Mouse (Mus musculus) embryo, embryonic 10.5 days (tissue): ENCODE measurements around the gene Ttc6.
A peak's percentile ranks its signal among the peaks of the same experiment; 100 is the strongest.

ENCODE experiments used
- DNase-seq: peaks from one replicate; pipeline ENCODE4 v3.0.0-alpha.2; 2015; ENCODE audit warnings: low spot score

The Ttc6 gene

DNA sequence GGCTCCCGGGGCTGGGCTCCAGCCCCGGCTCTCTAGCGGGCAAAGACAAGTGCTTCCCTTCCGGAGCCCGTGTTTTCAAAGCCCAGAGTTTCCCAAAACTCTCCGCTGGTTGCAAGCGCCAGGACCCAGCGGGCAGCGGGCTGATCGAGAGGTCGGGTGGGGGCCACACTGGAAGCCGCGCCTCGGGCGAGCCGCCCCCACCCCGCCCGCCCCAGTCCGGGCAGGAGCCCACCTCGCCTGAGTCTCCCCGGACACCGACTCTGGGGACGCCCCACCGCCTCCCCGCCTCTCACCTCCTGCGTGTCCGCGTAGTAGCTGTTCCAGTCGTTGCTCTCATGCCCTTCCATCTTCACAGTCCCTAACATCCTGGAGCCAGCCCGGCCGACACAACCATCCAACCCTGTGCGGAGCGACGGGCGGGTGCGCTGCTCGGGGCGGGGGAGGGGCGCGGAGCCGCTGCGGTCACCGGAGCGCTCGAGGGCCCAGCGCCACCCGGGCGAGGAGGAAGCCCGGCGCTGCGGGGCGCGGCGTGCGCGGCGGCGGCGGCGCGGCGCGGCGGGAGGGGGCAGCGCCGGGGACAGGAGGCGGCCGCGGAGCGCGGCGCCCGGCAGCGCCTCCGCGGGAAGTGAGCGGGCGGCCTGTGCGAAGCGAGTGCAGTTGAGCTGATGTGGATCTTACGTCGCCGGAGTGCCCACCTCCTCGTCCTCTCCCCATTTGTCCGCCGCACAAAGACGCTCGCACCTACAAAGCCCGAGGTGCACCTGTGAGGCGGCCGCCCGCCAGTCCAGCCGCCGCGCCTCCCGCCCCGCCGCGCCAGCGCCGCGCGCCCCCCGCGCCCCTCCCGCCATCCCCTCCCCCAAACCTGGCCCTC is 18.3 kb upstream of the Ttc6 start:
- peak; percentile 61 for DNase-seq

DNA sequence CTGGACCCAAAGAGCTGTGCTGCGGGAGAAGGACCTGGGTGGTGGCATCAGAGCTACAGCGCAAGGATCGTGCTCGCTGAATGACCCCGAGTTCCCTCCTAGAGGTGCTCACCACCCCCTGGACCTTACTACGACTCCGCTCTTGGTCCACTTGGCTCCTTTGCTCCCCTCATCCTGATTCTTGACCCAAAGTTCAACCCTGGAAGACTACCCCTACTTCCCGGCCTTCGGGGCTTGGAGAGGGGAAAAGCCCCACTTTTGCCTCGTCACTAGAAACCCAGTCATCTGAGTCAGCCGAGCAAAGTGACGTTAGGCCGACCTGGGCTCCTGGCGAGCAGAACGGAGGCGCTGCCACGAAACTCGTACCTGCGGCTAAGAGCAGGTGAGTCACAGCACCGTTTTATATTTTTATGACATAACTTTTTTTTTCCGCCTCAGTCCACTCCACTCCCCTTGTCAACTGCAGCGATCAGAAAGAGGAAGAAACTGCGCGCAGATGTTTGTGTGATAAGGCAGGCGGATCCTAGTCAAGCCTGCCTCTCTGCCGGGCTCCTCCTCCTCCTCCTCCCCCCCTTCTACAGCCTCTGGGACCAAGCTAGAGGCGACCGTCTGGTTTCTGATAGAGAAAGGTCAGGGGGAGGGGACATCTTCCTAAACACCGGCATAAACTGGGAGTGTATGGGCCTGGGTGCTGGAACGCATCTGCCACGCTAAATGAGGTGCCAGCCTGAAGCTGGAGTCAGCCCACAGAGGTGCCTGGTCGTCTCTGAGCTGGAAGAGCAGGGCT is 17.3 kb upstream of the Ttc6 start, which contains the start of gene Foxa1:
Gene Foxa1, minus strand, starts transcription at position 502 of the 787 bp plus-strand sequence.
- peak; percentile 55 for DNase-seq

DNA sequence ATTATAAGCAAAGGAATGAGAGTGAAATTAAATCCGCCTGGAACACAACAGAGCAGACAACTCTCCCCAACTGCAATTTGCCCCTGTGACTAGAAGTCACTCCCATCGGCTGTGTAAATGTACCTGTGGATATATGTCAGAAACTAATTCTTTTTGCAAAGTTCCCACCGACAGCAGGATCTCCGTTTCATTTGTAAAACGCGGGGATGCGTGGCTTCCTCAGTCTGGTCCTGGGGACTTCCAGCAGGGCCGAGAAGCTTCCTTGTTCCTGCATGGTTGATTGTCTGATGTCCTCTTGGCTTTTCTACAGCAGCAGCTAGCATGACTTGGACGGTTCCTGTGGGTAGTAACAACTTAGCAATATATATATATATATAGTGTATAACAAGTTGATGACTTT is 16.0 kb upstream of the Ttc6 start:
- no peak for DNase-seq

DNA sequence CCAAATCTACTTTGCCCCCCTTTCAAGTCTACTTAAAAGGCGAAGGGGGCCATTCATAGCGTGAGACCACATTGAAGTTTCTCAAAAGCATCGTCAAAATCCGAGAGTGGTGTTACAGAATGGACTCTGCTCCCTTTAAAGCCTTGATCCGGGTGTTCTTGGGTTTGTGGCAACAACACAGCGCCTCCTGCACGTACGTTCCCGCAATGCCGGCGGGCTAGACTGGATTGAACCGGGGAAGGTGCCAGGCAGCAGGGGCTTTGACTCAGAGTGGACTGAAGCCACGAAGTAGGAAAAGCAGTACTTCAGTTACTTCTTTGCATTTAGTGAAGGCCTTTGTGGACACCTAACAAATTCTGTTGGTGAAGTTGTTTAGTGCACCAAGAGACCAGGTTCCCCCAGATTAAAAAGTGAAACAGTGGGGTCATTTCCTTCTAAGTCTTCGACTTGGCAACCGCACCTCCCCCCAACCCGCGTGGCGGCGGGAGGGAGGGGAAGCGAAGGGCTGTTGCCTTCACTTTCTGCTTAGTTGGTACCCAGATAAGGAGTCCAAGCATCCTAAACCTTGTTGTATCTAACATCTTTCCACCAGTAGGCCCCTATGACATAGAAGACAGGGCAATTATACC is 15.4 kb upstream of the Ttc6 start:
- peak; percentile 75 for DNase-seq

DNA sequence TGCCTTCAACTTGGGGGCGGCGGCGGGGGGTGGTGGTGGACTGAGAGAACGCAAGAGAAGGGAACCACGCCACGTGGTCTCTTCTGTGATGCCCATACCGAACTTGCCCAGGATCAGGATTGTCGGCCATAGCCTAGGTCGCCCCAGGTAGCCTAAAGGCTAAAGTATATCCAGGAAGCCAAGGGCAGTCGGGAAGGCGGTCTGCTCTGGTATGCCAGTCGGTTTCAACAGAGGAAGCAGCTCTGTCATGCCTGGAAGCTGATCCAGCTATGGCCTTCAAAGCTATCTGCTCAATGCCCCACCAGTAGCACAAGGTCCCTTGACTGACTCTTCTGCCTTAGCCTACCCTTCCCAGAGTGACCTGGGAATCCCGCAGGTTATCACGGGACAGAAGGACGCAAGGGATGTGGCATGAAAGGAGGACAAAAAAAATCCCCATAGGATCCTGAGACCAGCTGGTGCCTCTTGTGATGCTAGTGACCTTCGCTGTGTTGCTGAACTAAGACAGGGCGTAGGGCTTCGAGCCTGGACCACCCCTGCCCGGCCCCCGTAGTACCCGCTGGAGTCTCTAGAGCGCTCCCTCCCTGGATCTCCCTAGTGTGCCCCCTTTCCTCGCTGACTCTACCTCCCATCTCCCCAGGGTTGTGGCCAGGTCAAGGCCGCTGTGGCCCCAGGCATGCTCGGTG is 14.8 kb upstream of the Ttc6 start:
- peak; percentile 42 for DNase-seq

DNA sequence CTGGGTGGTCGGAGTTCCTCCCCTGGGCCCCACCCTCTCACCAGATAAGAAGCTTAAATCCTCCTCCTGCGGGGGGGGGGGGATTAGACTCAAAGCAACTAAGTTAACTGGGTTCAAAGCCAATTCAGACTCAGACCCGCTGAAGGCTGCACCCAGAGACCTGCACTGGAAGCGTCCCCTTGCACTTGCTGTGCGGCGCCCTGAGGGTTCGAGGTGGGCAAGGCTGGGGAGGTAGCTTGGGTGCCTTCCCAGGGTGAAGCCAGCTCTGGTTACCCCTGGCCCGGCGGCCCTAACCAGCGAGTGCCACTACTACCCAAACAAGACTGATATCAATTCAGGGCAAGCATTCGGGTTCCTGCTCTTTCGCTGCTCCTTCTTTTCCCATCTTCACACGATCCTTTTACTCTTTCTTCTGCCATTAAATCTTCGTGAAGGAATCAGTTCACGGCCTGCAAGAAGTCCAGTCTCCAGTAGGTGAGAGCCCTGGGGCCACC is 14.2 kb upstream of the Ttc6 start:
- DNase-seq: peak; percentile 32

DNA sequence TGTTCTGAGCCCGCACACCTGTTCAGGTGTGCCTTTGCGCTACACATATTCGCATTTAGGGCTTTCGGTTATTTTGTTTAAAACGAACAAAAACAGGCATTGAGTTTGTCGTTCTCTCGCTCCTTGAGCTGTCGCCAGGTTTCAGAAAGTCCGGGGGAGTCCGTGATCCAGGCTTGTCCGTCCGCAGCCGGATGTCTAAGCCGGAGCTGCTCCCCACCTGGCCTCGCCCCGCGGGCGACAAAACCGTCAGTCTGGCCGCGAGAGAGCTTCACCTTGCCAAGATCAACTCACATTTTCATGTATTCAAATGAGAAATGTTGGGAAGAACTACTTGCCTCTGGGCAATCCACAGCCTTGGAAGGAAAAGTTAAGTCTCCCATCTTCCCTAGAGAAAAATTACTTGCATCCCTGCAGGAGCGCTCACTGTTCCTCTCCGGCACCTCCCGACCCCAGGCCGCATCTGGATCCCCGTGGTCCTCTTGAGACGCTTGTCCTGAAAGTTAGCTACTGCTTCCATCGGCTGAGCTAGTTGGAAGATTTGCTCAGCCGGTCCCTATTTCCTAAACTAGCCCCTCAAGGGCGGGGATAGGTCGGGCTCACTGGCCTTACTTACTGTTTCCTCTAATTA is 13.6 kb upstream of the Ttc6 start:
- DNase-seq: no peak

DNA sequence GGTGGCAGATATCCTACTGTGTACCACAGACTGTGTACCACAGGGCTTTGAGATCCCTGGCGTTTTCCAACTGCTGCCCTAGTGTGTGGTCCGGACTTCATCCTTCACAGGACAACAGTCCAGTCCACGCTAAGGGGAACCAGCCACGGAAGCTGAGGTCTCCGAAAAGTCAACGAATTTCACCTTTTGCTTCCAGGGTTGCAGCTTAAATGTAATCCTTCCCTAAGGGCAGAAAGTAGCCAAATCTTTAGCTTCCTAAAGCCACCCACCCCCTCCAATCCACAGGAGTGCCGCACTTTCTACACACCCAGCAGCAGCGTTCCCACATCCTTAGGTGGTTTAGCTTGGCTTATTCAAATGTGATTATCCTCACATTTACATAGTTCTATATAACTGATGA is 13.0 kb upstream of the Ttc6 start:
- no peak for DNase-seq

DNA sequence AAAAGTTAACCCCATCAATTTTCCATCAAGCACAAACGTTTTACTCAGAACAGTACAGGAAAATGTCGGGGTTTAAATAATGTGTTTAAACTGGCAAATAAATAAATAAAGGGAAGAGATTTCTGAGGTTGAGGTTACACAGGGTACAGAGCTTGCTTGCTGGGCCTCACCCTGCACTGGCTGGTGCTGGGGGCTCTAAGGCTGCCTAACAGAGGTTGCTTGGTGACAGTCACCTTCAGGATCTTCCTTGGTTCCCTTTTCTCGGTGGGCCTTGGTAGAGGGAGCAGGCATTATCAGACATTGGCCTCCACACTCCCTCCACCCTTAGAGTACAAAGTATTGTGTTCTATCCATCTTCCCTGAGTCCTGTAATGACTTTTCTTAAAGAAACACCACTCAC is 11.6 kb upstream of the Ttc6 start:
- DNase-seq: no peak

DNA sequence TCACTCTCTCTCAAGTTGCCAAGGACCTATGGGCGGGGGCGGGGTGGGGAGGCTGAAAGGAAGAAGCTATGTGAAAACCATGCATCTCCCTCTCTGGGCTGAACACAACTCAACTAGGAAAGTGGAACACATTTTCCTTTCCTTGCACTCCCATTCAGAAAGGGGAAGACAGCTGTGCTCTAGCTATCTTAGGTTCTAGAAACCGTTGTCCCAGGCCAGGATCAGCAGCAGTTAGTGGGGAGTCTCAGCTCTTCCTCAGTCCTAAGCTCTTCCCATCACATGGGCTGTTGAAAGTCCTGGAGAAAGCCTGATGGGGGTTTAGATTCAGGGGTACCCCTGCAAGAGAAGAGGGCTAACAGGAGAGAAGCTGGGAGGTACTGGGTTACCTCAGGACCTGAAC is 9.8 kb upstream of the Ttc6 start:
- DNase-seq: no peak

DNA sequence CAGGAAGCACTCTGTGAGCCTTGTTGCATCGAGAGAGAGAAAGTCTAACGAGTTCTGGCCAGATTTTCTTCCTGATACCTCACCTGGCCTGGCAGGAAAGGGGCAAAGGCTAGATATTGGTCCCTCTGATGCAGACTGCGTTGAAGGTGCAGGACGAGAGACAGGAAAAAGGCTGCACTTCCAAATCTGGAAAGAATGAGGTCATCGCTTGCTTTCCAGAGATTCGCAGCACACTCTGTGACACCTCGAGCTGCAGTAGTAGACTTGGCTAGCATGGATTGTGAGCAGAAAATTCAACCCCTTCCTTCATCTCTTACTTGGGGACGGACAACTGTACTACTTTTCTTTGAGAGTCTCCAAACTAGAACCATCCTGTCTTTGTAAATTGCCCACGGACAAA is 7.9 kb downstream of the Ttc6 start:
- no peak for DNase-seq

DNA sequence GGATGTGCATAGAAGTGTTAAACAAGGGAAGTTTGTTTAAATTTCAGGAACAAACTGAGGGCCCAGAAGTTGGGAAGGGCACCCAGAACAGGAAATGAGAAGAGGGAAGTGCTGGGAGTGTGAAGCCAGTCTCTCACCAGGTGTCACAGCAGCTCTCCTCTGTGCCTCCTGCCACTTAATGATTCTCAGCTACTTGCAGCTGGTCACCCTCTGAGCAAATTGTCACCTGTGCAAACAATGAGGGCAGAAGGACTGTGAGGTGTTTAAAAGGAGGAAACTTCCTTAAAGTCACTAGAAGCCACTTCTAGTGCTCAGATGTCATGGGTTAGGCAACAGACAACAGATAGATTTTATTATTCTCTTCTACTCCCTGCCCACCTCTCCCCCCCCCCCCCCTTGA is 8.5 kb downstream of the Ttc6 start:
- no peak for DNase-seq

DNA sequence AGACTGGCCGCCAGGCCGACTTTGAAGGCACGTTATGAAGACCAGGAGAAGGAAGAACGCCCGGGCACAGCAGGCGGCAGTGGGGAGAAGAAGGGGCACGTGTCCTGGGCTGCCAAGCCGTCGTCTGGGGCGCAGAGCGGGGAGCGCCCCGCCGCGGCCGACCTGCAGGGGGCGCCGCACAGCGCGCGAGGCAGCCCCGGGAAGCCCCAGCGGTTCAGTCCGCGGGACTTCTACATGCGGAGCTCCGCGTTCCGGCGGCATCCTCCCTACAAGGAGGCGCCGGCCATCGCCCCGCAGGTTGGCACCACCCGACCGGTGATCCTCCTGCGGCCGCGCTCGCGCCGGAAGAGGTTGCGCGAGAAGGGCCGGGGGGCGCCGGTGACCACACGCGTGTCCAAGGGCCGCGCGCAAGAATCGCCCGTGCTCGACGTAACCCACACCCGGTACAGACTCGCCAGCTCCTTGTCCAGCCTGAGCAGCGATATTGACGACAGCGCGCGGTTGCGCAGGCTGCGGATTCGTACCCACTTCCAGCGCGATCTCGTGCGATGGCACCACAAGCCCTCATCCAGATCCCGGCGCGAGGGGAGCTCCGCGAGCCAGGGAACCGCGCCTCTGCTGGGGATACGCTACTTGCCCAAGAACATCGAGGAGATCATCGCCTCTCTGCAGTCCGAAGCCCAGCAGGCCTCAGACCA is 12.2 kb downstream of the Ttc6 start:
- peak; percentile 77 for DNase-seq

DNA sequence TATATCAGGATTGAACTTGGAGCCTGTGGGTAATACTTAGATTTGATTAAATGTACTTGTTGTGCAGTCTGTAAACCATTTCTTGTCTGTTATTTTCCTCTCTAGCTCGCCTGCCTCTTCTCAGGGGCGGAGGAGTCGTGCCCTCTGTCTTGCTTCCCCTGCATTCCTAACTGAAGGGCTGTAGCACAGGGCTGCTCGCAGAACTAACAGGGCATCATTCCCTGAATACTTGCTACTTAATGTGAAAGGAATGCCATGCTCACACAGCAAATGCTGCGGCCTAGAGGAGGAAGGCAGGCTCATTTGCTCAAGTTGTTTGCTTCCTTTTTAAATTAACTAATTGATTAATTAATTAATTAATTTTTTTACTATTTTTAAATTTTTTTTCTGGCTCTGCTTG is 43.7 kb downstream of the Ttc6 start:
- peak; percentile 23 for DNase-seq

DNA sequence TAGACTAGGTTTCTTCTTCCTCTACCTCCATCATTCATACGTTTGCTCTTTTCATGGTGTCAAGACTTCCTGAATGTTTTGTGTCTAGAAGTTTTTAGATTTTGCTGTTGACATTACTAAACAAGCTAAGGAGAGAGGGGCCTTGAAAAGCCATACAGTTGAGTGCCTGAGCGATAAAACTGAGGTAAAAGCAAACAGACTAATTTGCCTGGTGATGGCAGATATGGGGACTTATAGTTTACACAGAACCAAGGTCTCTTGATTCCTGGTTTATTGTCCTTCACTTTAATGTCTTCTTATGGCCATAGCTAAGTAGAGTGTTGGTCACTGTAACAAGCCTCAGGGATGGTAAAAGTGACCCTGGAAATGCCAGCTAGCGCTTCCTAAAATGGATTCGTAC is 51.2 kb downstream of the Ttc6 start:
- no peak for DNase-seq

DNA sequence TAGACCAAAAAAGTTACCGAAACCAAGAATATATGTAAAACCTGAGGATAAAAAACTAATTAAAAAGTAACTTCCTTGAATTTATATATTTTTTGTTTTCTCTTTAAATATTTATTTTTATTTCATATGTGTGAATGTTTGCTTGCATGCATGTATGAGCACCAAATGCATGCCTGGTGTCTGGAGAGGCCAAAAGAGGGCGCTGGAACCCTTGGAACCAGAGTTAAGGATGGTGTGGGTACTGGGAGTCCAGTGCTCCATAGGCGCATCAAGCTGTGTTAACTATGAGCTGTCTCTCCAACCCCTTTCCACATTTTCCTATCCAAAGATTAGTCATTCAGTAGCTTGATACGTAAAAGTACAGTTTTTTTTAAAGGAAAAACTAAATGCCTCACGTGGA is 58.1 kb downstream of the Ttc6 start:
- DNase-seq: peak; percentile 26

DNA sequence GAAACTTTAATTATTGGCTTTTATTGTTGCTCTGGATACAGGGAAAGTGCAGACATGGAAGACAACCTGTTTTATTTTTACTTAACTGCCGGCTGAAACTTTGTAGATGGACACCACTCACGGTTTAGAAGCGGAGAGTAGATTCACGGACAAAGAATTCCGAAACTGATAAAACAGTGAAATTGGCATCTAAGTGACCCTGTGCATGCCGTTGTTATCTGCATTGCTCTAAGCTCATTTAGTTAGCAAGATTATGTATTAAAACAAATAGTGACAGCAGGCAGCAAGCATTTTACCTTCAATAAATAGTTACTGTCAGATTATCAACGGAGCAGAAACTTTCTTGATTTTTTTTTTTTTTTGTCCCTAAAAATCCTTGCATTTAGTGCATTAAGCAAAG is 59.4 kb downstream of the Ttc6 start:
- no peak for DNase-seq

DNA sequence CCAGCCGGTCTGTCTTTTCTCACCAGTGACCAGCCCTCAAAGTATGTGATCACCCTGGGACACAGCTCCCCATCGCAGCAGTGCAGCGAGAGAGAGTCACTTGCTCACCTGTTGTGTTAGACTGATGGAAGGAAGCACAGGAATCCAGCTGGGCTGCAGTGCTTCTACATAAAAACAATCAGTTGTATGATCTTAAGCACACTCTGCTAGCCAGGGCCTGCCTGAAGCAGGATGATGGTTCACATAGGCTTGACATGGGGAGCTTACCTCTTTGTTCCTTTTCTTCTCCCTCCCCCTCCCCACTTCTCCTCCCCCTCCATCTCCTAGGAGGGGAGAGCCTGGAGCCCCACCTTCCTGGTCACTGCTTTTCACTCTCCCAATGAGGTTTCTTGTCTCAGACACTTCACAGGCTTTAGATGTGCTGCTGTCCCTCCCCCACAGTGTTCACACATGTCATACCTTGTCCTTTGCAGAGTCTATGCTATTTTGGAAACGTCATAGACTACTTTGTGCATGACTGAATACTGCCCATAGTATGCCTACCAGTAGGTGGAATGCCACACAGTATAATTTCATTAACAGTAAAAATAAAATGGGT is 60.2 kb downstream of the Ttc6 start:
- no peak for DNase-seq

DNA sequence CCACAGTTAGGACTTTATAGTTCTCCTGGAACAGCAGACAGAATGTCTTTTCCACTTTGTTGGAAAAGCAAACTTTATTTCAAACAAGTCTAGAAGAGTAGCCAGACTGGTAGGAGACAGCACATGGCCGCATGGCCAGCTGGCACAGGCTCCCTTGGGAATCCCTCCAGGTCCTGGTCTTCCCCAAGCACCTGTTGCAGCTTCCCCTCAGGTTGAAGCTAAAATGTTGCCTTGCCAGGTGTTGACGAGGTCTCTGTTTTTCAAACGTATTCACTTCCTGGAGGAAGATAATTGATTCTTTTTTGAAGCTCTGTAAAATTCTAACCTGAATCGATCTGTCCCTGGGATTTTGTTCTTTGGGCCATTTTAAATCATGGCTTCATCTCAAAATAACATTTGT is 86.1 kb downstream of the Ttc6 start:
- DNase-seq: no peak

DNA sequence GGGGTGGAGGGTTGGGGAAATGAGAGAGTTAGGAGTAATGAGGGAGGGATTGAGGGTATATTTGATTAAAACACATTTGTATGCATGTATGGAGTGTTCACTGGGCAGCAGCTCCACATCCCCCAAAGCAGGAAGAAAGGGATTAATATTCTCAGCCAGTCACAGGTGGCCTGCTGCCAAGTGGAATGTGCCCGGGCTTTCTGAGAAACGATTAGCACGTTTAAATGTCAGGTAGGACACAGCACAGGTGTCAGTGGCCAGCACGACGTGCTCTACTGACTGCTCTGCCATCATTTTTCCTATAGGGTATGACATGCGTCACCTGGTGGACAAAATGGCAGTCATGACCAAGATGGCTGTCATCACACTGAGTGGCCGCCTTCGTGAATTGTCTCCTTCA is 86.8 kb downstream of the Ttc6 start:
- DNase-seq: no peak
